Comparison of ENCODE assay signal across 8 mouse cellular contexts in genomic region chr12:17184303-17184775, GRCm38 (mm10). TPM values are rescaled to one million over a fixed set of nuclear protein-coding genes. Genes with fewer than 3 reads are reported as not detected.
A peak's percentile ranks its signal among the peaks of the same experiment; 100 is the strongest.
DNase-seq lines count a peak whose midpoint lies in the region; ATAC-seq and TF ChIP-seq lines count a peak whose summit lies in the region.

No protein-coding gene starts in this region.

- peak overlapping the region; percentile 62; the same call in 1 of the 2 replicates for H3K27ac ChIP-seq in heart, embryonic 12.5 days (ENCODE audit: poor library complexity, severe bottlenecking)
- H3K27ac ChIP-seq in midbrain, embryonic 16.5 days (ENCODE audit: low read length): no peak overlapping the region

- TF ChIP-seq POLR2A in brain, embryonic 14.5 days (IDR thresholded peaks at IDR 0.05; ENCODE audit: borderline replicate concordance, extremely low read depth, insufficient read depth, insufficient read length, poor library complexity, severe bottlenecking): no peak

- 12% methylated on average over 7 of the region's 7 CpGs for WGBS in heart, embryonic 12.5 days
- 17% methylated on average over 7 of the region's 7 CpGs for WGBS in large intestine, adult 2 months
- WGBS in midbrain, embryonic 16.5 days: 35% methylated on average over 7 of the region's 7 CpGs

- H3K4me1 ChIP-seq in heart, embryonic 12.5 days (replicated peaks): peaks cover 10% of the 10 kb centered on the region; the same call in 1 of the 2 replicates
- H3K4me1 ChIP-seq in midbrain, embryonic 16.5 days (ENCODE audit: control insufficient read depth, insufficient read depth, low read length): peaks cover 3% of the 10 kb centered on the region; the same call in 1 of the 2 replicates

- no peaks in the 10 kb centered on the region for H3K27me3 ChIP-seq in heart, embryonic 12.5 days (replicated peaks)
- no peaks in the 10 kb centered on the region for H3K27me3 ChIP-seq in midbrain, embryonic 16.5 days (ENCODE audit: control insufficient read depth, insufficient read depth, low read depth, low read length)

- no peaks in the 10 kb centered on the region for H3K9me3 ChIP-seq in heart, embryonic 12.5 days (replicated peaks)
- H3K9me3 ChIP-seq in midbrain, embryonic 16.5 days (replicated peaks; ENCODE audit: control insufficient read depth, low read length, poor library complexity, severe bottlenecking): no peaks in the 10 kb centered on the region

- peak overlapping the region; percentile 54 for H3K4me2 ChIP-seq in heart, embryonic 12.5 days
- no peak overlapping the region for H3K4me2 ChIP-seq in midbrain, embryonic 16.5 days (ENCODE audit: low read length)

- H3K9ac ChIP-seq in heart, embryonic 12.5 days: no peak overlapping the region
- H3K9ac ChIP-seq in midbrain, embryonic 16.5 days (ENCODE audit: low read depth, low read length): no peak overlapping the region

- peak; percentile 99 for ATAC-seq in frontal cortex, adult (ENCODE audit: low TSS enrichment)
- peak; percentile 89 for ATAC-seq in heart, embryonic 12.5 days (ENCODE audit: insufficient number of reproducible peaks, low FRiP score)
- ATAC-seq in midbrain, embryonic 16.5 days: peak; percentile 59; the same call in 1 of the 2 replicates

- peak overlapping the region; percentile 10; the same call in 1 of the 2 replicates for H3K4me3 ChIP-seq in heart, embryonic 12.5 days
- H3K4me3 ChIP-seq in midbrain, embryonic 16.5 days (ENCODE audit: low read depth, low read length): no peak overlapping the region

- H3K36me3 ChIP-seq in heart, embryonic 12.5 days: no peaks in the 10 kb centered on the region
- no peaks in the 10 kb centered on the region for H3K36me3 ChIP-seq in midbrain, embryonic 16.5 days (ENCODE audit: control insufficient read depth, insufficient read depth, low read length)

- no peak for TF ChIP-seq CTCF in brain, embryonic 14.5 days (IDR thresholded peaks at IDR 0.05; ENCODE audit: borderline replicate concordance, extremely low read depth, insufficient read depth, insufficient read length)

- DNase-seq in frontal cortex, postnatal 25 days (ENCODE audit: low spot score in 2 of 2): no peak
- peak; percentile 38 for DNase-seq in brain, embryonic 14.5 days (ENCODE audit: low read depth)
- DNase-seq in large intestine, adult 2 months (ENCODE audit: low read depth, low spot score): peak; percentile 76
- DNase-seq in cerebellum, adult 8-10 months: no peak
- DNase-seq in spleen, adult 12 weeks (ENCODE audit: low spot score): no peak

RNA-seq across cellular contexts. Expression of gene Kcnf1, which starts 7.7 kb away (rescaled TPM):
- polyA plus RNA-seq in brain, embryonic 14.5 days (2012; rRNA removed): 5.4 and 6.4 TPM in 2 replicates
- polyA plus RNA-seq in heart, embryonic 12.5 days (2016; fragmentation: Nextera tagmentation; extraction: Ambion mirVana): 0.50 and 0.55 TPM in 2 replicates
- polyA plus RNA-seq in large intestine, adult 2 months (2012; rRNA removed): 3.8 and 4.1 TPM in 2 replicates
- 6.5 TPM in 2 replicates for polyA plus RNA-seq in midbrain, embryonic 16.5 days (2015; fragmentation: Nextera tagmentation; extraction: Ambion mirVana)

Comparison
In these comparisons a context has a peak if more than half of its experiments do, and no peak if none do; other contexts are left out.
1. DNase-seq: peak in brain, embryonic 14.5 days (single experiment) and large intestine, adult 2 months (single experiment); none in frontal cortex, postnatal 25 days (0 of 2), cerebellum, adult 8-10 months (single experiment) and spleen, adult 12 weeks (single experiment).
2. Peak in every context shown above with its lines, with median percentiles within 50 percentile points of each other: ATAC-seq.